In the genomic region with DNA sequence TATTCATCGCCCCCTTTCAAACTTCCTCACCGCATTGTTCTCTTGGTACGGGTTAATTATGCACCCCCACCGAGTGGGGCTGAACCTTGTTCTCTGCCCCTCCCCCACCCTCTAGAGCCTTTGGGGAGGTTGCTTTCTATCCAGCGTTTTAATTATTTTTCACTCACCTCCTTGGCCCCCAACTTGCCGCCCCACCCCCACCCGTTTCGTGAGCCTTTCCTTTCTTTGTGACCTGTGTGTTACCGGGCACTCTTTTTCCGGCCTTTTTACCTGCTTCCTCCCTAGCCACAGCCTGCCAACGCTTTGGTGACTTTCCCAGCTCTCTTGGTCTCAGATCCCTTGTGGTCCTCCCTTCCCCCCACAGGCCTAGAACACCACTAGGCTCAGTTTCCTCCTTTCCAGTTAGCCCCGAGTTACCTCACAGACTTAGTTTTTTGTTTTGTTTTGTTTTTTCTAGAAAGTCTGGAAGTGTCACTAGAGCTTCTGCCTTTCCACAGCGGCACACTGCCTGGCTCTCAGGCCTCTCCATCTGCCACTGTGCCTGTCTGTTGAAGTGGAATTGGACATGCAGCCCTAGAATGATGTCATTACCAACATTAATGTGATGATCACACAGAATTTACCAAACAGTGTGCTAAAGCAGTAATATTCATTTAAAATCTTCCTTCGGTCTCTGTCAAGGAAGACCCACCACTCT, we compare ENCODE assay signal across 8 mouse cellular contexts. TPM values are rescaled to one million over a fixed set of nuclear protein-coding genes. Genes with fewer than 3 reads are reported as not detected.
A peak's percentile ranks its signal among the peaks of the same experiment; 100 is the strongest.
DNase-seq lines count a peak whose midpoint lies in the region; ATAC-seq and TF ChIP-seq lines count a peak whose summit lies in the region.

No protein-coding gene starts in this region.

- peak overlapping the region; percentile 81 for H3K4me3 ChIP-seq in layer of hippocampus, adult 2 months
- H3K4me3 ChIP-seq in neural tube, embryonic 11.5 days (ENCODE audit: low read depth, low read length), result peak overlapping the region; percentile 69
- no peak overlapping the region for H3K4me3 ChIP-seq in lung, adult 2 months (replicated peaks; ENCODE audit: extremely low read depth, low read depth, low read length)

- H3K36me3 ChIP-seq in neural tube, embryonic 11.5 days (ENCODE audit: control insufficient read depth, insufficient read depth, low read length), result no peaks in the 10 kb centered on the region

- no peaks in the 10 kb centered on the region for H3K9me3 ChIP-seq in neural tube, embryonic 11.5 days (ENCODE audit: control insufficient read depth, low read length)

- WGBS in neural tube, embryonic 11.5 days, result 6% methylated on average over 14 of the region's 14 CpGs
- 29% methylated on average over 14 of the region's 14 CpGs for WGBS in lung, adult 2 months

- TF ChIP-seq CTCF in layer of hippocampus, adult 2 months (conservative IDR thresholded peaks at IDR 0.05), result no peak
- no peak for TF ChIP-seq CTCF in lung, adult 2 months (IDR thresholded peaks at IDR 0.05; ENCODE audit: insufficient read depth, low read length)

- H3K27me3 ChIP-seq in neural tube, embryonic 11.5 days (ENCODE audit: control insufficient read depth, insufficient read depth, low read length), result no peaks in the 10 kb centered on the region

- peak overlapping the region; percentile 64 for H3K9ac ChIP-seq in neural tube, embryonic 11.5 days (ENCODE audit: low read length)

- 0 out of 2 replicates have a peak, but pooled peaks have one; percentile 18 for ATAC-seq in granulocyte monocyte progenitor cell, adult 5-6 weeks (replicated peaks; ENCODE audit: poor library complexity, severe bottlenecking)
- ATAC-seq in neural tube, embryonic 11.5 days (ENCODE audit: insufficient read depth, low FRiP score, low TSS enrichment), result no peak
- ATAC-seq in activated CD4-positive, CD25-positive, alpha-beta regulatory T cell, adult 4 months, result no peak

- H3K4me2 ChIP-seq in neural tube, embryonic 11.5 days (ENCODE audit: low read depth), result peak overlapping the region; percentile 91

- peaks cover 47% of the 10 kb centered on the region for H3K4me1 ChIP-seq in neural tube, embryonic 11.5 days (ENCODE audit: control insufficient read depth, insufficient read depth, low read length)
- H3K4me1 ChIP-seq in lung, adult 2 months (ENCODE audit: control insufficient read depth, insufficient read depth, low read length), result peaks cover 4% of the 10 kb centered on the region

- TF ChIP-seq POLR2A in lung, adult 2 months (IDR thresholded peaks at IDR 0.05; ENCODE audit: borderline replicate concordance, extremely low read depth, low read depth, low read length), result no peak

- no peak for DNase-seq in layer of hippocampus, adult 2 months (ENCODE audit: low spot score in 2 of 2)
- DNase-seq in layer of hippocampus, adult 8-10 months (ENCODE audit: low spot score in 2 of 2), result no peak
- DNase-seq in kidney, postnatal 25 days, result peak; percentile 67 to 75
- DNase-seq in neural tube, embryonic 11.5 days (ENCODE audit: low spot score), result peak; percentile 60
- no peak for DNase-seq in urinary bladder, postnatal 25 days (ENCODE audit: low spot score)
- no peak for DNase-seq in lung, adult 2 months

- peak overlapping the region; percentile 61 for H3K27ac ChIP-seq in layer of hippocampus, adult 2 months
- H3K27ac ChIP-seq in neural tube, embryonic 11.5 days (ENCODE audit: low read depth, low read length), result no peak overlapping the region

RNA-seq across cellular contexts. Expression of a gene that starts 2.3 kb away (rescaled TPM):
- total RNA-seq in layer of hippocampus, adult 2 months (2021), result 10 to 100 TPM; 23.2 to 31.1 TPM
- 10 to 100 TPM; 22.4 to 27.3 (median 23.9) TPM for total RNA-seq in layer of hippocampus, adult 8-10 months (2022)
- 21.4 and 24.0 TPM in 2 replicates for total RNA-seq in granulocyte monocyte progenitor cell, adult 5-6 weeks (2014; fragmentation: Nextera tagmentation)
- 37.4 and 39.3 TPM in 2 replicates for total RNA-seq in granulocyte monocyte progenitor cell, adult 5-6 weeks (2017)
- polyA plus RNA-seq in neural tube, embryonic 11.5 days (2014; fragmentation: Nextera tagmentation; extraction: Ambion mirVana), result 56.2 and 64.9 TPM in 2 replicates
- polyA plus RNA-seq in lung, adult 2 months (2012; rRNA removed), result 20.3 and 20.8 TPM in 2 replicates
- polyA plus RNA-seq in activated CD4-positive, CD25-positive, alpha-beta regulatory T cell, adult 4 months (2017; shearing (Covaris generic)), result 100 to 1,000 TPM in 1 of 2 experiments, 10 to 100 TPM in 1; 85.7 to 107 TPM

Comparison
In these comparisons a context has a peak if more than half of its experiments do, and no peak if none do; other contexts are left out.
1. DNase-seq: peak in kidney, postnatal 25 days (2 of 2) and neural tube, embryonic 11.5 days (single experiment); none in layer of hippocampus, adult 2 months (0 of 2), layer of hippocampus, adult 8-10 months (0 of 2), urinary bladder, postnatal 25 days (single experiment) and lung, adult 2 months (single experiment).